9 mouse cellular contexts compared by ENCODE assay signal in genomic region chr11:98357396-98358160, GRCm38 (mm10). TPM values are rescaled to one million over a fixed set of nuclear protein-coding genes. Genes with fewer than 3 reads are reported as not detected.
DNase-seq lines count a peak whose midpoint lies in the region; ATAC-seq and TF ChIP-seq lines count a peak whose summit lies in the region.
"Had no signal": no experiment of that assay in that cellular context is flagged by ENCODE, and none has a peak within 500 bp of the region (broad histone marks: within the 10 kb centered on the region; RNA-seq: fewer than 3 reads in every experiment).

No protein-coding gene starts in this region.

- H3K9ac ChIP-seq in hindbrain, embryonic 13.5 days, result peak overlapping the region; percentile 78
- peak overlapping the region; percentile 74; the same call in 1 of the 2 replicates for H3K9ac ChIP-seq in lung, postnatal 0 days (replicated peaks; ENCODE audit: low read depth)

- H3K9me3 ChIP-seq in hindbrain, embryonic 13.5 days, result no peaks in the 10 kb centered on the region
- H3K9me3 ChIP-seq in lung, postnatal 0 days (ENCODE audit: low read length), result no peaks in the 10 kb centered on the region

- peaks cover 29% of the 10 kb centered on the region for H3K27me3 ChIP-seq in hindbrain, embryonic 13.5 days
- no peaks in the 10 kb centered on the region for H3K27me3 ChIP-seq in lung, postnatal 0 days (replicated peaks; ENCODE audit: insufficient read depth, low read length)

- peak; percentile 5 for DNase-seq in gastrocnemius, postnatal 10 days
- DNase-seq in gastrocnemius, postnatal 4 days (ENCODE audit: low spot score in 2 of 2), result no peak
- peak; percentile 78 for DNase-seq in lung, postnatal 0 days (ENCODE audit: low spot score)
- no peak for DNase-seq in urinary bladder, adult 2 months (ENCODE audit: low spot score)
- no peak for DNase-seq in layer of hippocampus, postnatal 14 days (ENCODE audit: low spot score in 2 of 2)
- no peak for DNase-seq in Muller cell, postnatal 12 days (ENCODE audit: inconsistent ontology term)

- TF ChIP-seq EP300 in lung, postnatal 0 days (IDR thresholded peaks at IDR 0.05), result peak; percentile 75

- peak; percentile 9; the same call in 1 of the 2 replicates for ATAC-seq in hindbrain, embryonic 13.5 days (ENCODE audit: low FRiP score)
- peak; percentile 57 for ATAC-seq in lung, postnatal 0 days

- peak overlapping the region; percentile 88 for H3K4me2 ChIP-seq in hindbrain, embryonic 13.5 days
- H3K4me2 ChIP-seq in lung, postnatal 0 days (replicated peaks; ENCODE audit: low read depth, low read length), result peak overlapping the region; percentile 59

- peak overlapping the region; percentile 49 for H3K4me3 ChIP-seq in bone marrow macrophage, adult 2 months (ENCODE audit: insufficient read depth, low read length)
- peak overlapping the region; percentile 65 for H3K4me3 ChIP-seq in hindbrain, embryonic 13.5 days
- peak overlapping the region; percentile 85 for H3K4me3 ChIP-seq in lung, postnatal 0 days (ENCODE audit: low read depth, low read length)

- TF ChIP-seq CTCF in bone marrow macrophage, adult 2 months (IDR thresholded peaks at IDR 0.05; ENCODE audit: low read depth, low read length), result no peak
- no peak for TF ChIP-seq CTCF in lung, postnatal 0 days (IDR thresholded peaks at IDR 0.05)

- no peak for TF ChIP-seq POLR2A in bone marrow macrophage, adult 2 months (IDR thresholded peaks at IDR 0.05; ENCODE audit: borderline replicate concordance, low read depth, low read length)

- H3K27ac ChIP-seq in bone marrow macrophage, adult 2 months (ENCODE audit: insufficient read depth, low read depth, low read length), result peak overlapping the region; percentile 61
- peak overlapping the region; percentile 90 for H3K27ac ChIP-seq in hindbrain, embryonic 13.5 days
- H3K27ac ChIP-seq in lung, postnatal 0 days (ENCODE audit: low read length), result peak overlapping the region; percentile 97

- H3K36me3 ChIP-seq in hindbrain, embryonic 13.5 days, result no peaks in the 10 kb centered on the region
- H3K36me3 ChIP-seq in lung, postnatal 0 days (ENCODE audit: insufficient read depth, low read length), result no peaks in the 10 kb centered on the region

- 8% methylated on average over 13 of the region's 13 CpGs for WGBS in hindbrain, embryonic 13.5 days
- WGBS in lung, postnatal 0 days, result 3% methylated on average over 13 of the region's 13 CpGs

- H3K4me1 ChIP-seq in bone marrow macrophage, adult 2 months (ENCODE audit: control insufficient read depth, insufficient read depth, low read length), result peaks cover 41% of the 10 kb centered on the region
- peaks cover 47% of the 10 kb centered on the region for H3K4me1 ChIP-seq in hindbrain, embryonic 13.5 days (replicated peaks)
- H3K4me1 ChIP-seq in lung, postnatal 0 days (ENCODE audit: insufficient read depth, low read depth, low read length), result peaks cover 39% of the 10 kb centered on the region

RNA-seq across cellular contexts. Expression of gene Stard3, which starts 0.6 kb away (rescaled TPM):
- 10 to 100 TPM; 11.4 to 12.1 TPM for total RNA-seq in gastrocnemius, postnatal 10 days (2021)
- total RNA-seq in gastrocnemius, postnatal 4 days (2021), result 10 to 100 TPM; 14.1 to 16.9 TPM
- polyA plus RNA-seq in bone marrow macrophage, adult 2 months (2012; ENCODE audit: insufficient read depth, insufficient read length, missing spikeins), result 62.3 and 63.7 TPM in 2 replicates
- polyA plus RNA-seq in hindbrain, embryonic 13.5 days (2015; fragmentation: Nextera tagmentation; extraction: Ambion mirVana), result 44.4 and 44.7 TPM in 2 replicates
- 69.9 and 73.1 TPM in 2 replicates for polyA plus RNA-seq in lung, postnatal 0 days (2015; fragmentation: Nextera tagmentation; extraction: Ambion mirVana)
- polyA plus RNA-seq in urinary bladder, adult 2 months (2012; rRNA removed), result 34.8 and 45.8 TPM in 2 replicates
- total RNA-seq in layer of hippocampus, postnatal 14 days (2021), result 10 to 100 TPM; 22.6 to 24.8 TPM

RNA-seq across cellular contexts. Expression of gene Ppp1r1b, which starts 9.4 kb away (rescaled TPM):
- total RNA-seq in gastrocnemius, postnatal 10 days (2021), result under 1 TPM; 0.35 to 0.70 TPM
- total RNA-seq in gastrocnemius, postnatal 4 days (2021), result under 1 TPM; 0.52 to 0.70 TPM
- polyA plus RNA-seq in bone marrow macrophage, adult 2 months (2012; ENCODE audit: insufficient read depth, insufficient read length, missing spikeins), result not detected in 2 replicates
- 1.1 and 2.4 TPM in 2 replicates for polyA plus RNA-seq in hindbrain, embryonic 13.5 days (2015; fragmentation: Nextera tagmentation; extraction: Ambion mirVana)
- 11.8 and 18.6 TPM in 2 replicates for polyA plus RNA-seq in lung, postnatal 0 days (2015; fragmentation: Nextera tagmentation; extraction: Ambion mirVana)
- polyA plus RNA-seq in urinary bladder, adult 2 months (2012; rRNA removed), result 0.07 and 0.15 TPM in 2 replicates
- 10 to 100 TPM; 33.6 to 46.7 TPM for total RNA-seq in layer of hippocampus, postnatal 14 days (2021)

RNA-seq across cellular contexts. Expression of gene Tcap, which starts 26.0 kb away (rescaled TPM):
- total RNA-seq in gastrocnemius, postnatal 10 days (2021), result 100 to 1,000 TPM; 585 to 712 TPM
- total RNA-seq in gastrocnemius, postnatal 4 days (2021), result 100 to 1,000 TPM; 447 to 769 TPM
- polyA plus RNA-seq in bone marrow macrophage, adult 2 months (2012; ENCODE audit: insufficient read depth, insufficient read length, missing spikeins), result not detected in 2 replicates
- polyA plus RNA-seq in hindbrain, embryonic 13.5 days (2015; fragmentation: Nextera tagmentation; extraction: Ambion mirVana), result 0.21 and 0.35 TPM in 2 replicates
- 5.8 and 6.4 TPM in 2 replicates for polyA plus RNA-seq in lung, postnatal 0 days (2015; fragmentation: Nextera tagmentation; extraction: Ambion mirVana)
- 7.0 and 9.0 TPM in 2 replicates for polyA plus RNA-seq in urinary bladder, adult 2 months (2012; rRNA removed)
- total RNA-seq in layer of hippocampus, postnatal 14 days (2021), result 1 to 10 TPM in 1 of 2 experiments, under 1 TPM in 1; 0.94 to 1.3 TPM

RNA-seq across cellular contexts. Expression of gene Neurod2, which starts 28.1 kb away (rescaled TPM):
- total RNA-seq in gastrocnemius, postnatal 10 days (2021), result not detected
- not detected for total RNA-seq in gastrocnemius, postnatal 4 days (2021)
- not detected in 2 replicates for polyA plus RNA-seq in bone marrow macrophage, adult 2 months (2012; ENCODE audit: insufficient read depth, insufficient read length, missing spikeins)
- 24.6 and 30.7 TPM in 2 replicates for polyA plus RNA-seq in hindbrain, embryonic 13.5 days (2015; fragmentation: Nextera tagmentation; extraction: Ambion mirVana)
- not detected in 2 replicates for polyA plus RNA-seq in lung, postnatal 0 days (2015; fragmentation: Nextera tagmentation; extraction: Ambion mirVana)
- polyA plus RNA-seq in urinary bladder, adult 2 months (2012; rRNA removed), result not detected in 2 replicates
- 100 to 1,000 TPM; 113 to 124 TPM for total RNA-seq in layer of hippocampus, postnatal 14 days (2021)
- polyA plus RNA-seq: gonadal fat pad, adult 2 months had no signal

RNA-seq across cellular contexts. Expression of gene Pnmt, which starts 28.7 kb away (rescaled TPM):
- under 1 TPM; 0.28 to 0.77 TPM for total RNA-seq in gastrocnemius, postnatal 10 days (2021)
- under 1 TPM in 1 of 2 experiments, not detected in 1; 0.71 TPM for total RNA-seq in gastrocnemius, postnatal 4 days (2021)
- polyA plus RNA-seq in bone marrow macrophage, adult 2 months (2012; ENCODE audit: insufficient read depth, insufficient read length, missing spikeins), result not detected in 2 replicates
- polyA plus RNA-seq in hindbrain, embryonic 13.5 days (2015; fragmentation: Nextera tagmentation; extraction: Ambion mirVana), result 3.2 and 4.2 TPM in 2 replicates
- polyA plus RNA-seq in lung, postnatal 0 days (2015; fragmentation: Nextera tagmentation; extraction: Ambion mirVana), result 0.12 TPM in 1 of 2 replicates, not detected in the other
- 0.10 TPM in 1 of 2 replicates, not detected in the other for polyA plus RNA-seq in urinary bladder, adult 2 months (2012; rRNA removed)
- total RNA-seq in layer of hippocampus, postnatal 14 days (2021), result under 1 TPM; 0.28 to 0.38 TPM

Comparison
In these comparisons a context has a peak if more than half of its experiments do, and no peak if none do; other contexts are left out.
1. DNase-seq: peak in gastrocnemius, postnatal 10 days (single experiment) and lung, postnatal 0 days (single experiment); none in gastrocnemius, postnatal 4 days (0 of 2), urinary bladder, adult 2 months (single experiment), layer of hippocampus, postnatal 14 days (0 of 2) and Muller cell, postnatal 12 days (single experiment).
2. Peak in every context shown above with its lines, with median percentiles within 50 percentile points of each other: H3K27ac ChIP-seq and H3K4me3 ChIP-seq.